Mouse (Mus musculus) intestine, embryonic 14.5 days (tissue): ENCODE results near the gene Iqschfp. TPM values are rescaled to one million over a fixed set of nuclear protein-coding genes. Genes with fewer than 3 reads are reported as not detected.

Experiments used
- ATAC-seq: fragments of 200-750 bp; cut with Nextera tagmentation; replicated peaks from 2 replicates; pipeline ENCODE4 v1.8.0; 2017; ENCODE audit warnings: low read depth, moderate number of reproducible peaks, moderate TSS enrichment, moderate library complexity; ENCODE audit not compliant: low FRiP score, low TSS enrichment
- DNase-seq: peaks from one replicate; pipeline ENCODE4 v3.0.0-alpha.2; 2018; ENCODE audit warnings: low spot score
- H3K27ac ChIP-seq: fragments of 300-500 bp; sonication (generic); 2 replicates; pipeline ENCODE4 v1.5.1; 2014; ENCODE audit warnings: low read depth, mild to moderate bottlenecking, control low read depth
- H3K27me3 ChIP-seq: fragments of 300-500 bp; sonication (generic); replicated peaks from 2 replicates; pipeline ENCODE4 v1.6.1; 2014; ENCODE audit warnings: low read length, control low read depth; ENCODE audit not compliant: control insufficient read depth, insufficient read depth
- H3K36me3 ChIP-seq: fragments of 300-500 bp; sonication (generic); 2 replicates; pipeline ENCODE4 v1.6.1; 2014; ENCODE audit warnings: low read length, control low read depth; ENCODE audit not compliant: control insufficient read depth, insufficient read depth
- H3K4me1 ChIP-seq: fragments of 300-500 bp; sonication (generic); replicated peaks from 2 replicates; pipeline ENCODE4 v1.6.1; 2014; ENCODE audit warnings: low read length, control low read depth, mixed read lengths; ENCODE audit not compliant: control insufficient read depth, insufficient read depth
- H3K4me2 ChIP-seq: fragments of 300-500 bp; sonication (generic); 2 replicates; pipeline ENCODE4 v1.6.1; 2014; ENCODE audit warnings: low read length
- H3K4me3 ChIP-seq: fragments of 300-500 bp; sonication (generic); 2 replicates; pipeline ENCODE4 v1.5.1; 2014; ENCODE audit warnings: low read depth, low read length, control low read depth, mixed read lengths
- H3K9ac ChIP-seq: fragments of 300-500 bp; sonication (generic); 2 replicates; pipeline ENCODE4 v1.6.1; 2014; ENCODE audit warnings: mild to moderate bottlenecking, low read length
- H3K9me3 ChIP-seq: fragments of 300-500 bp; sonication (generic); 2 replicates; pipeline ENCODE4 v1.6.1; 2016; ENCODE audit warnings: low read length, control low read depth; ENCODE audit not compliant: control insufficient read depth
- WGBS: fragments of 180-500 bp; shearing (Covaris S2); extraction: QIAGEN DNeasy Blood & Tissue Kit; methylation state at CpG from one replicate; pipeline ENCODE4 v1.1.7; 2014; 5-methylcytosine and 5-hydroxymethylcytosine counted together
- polyA plus RNA-seq: library from polyadenylated mRNA; unstranded; fragments of >200 nt; fragmentation: Nextera tagmentation; extraction: Ambion mirVana; gene quantifications from 2 replicates; pipeline ENCODE4 v1.2.1, GENCODE M21; 2014

The Iqschfp gene
- polyA plus RNA-seq, 1 experiment from 2014 or later = not detected

GRCm38 (mm10) chr3:67892768-67893167, 736 bp downstream of the Iqschfp start:
- H3K27me3 ChIP-seq = no peaks in the 10 kb centered on the region
- no peak for DNase-seq
- H3K4me3 ChIP-seq = no peak overlapping the region
- no peaks in the 10 kb centered on the region for H3K9me3 ChIP-seq
- 81% methylated on average over 10 of the region's 10 CpGs for whole genome bisulfite sequencing
- no peak for ATAC-seq
- H3K27ac ChIP-seq = no peak overlapping the region
- H3K4me2 ChIP-seq = no peak overlapping the region
- H3K4me1 ChIP-seq = no peaks in the 10 kb centered on the region
- no peaks in the 10 kb centered on the region for H3K36me3 ChIP-seq
- H3K9ac ChIP-seq = no peak overlapping the region

GRCm38 (mm10) chr3:67902517-67902916, 10.5 kb downstream of the Iqschfp start:
- ATAC-seq = no peak
- no peaks in the 10 kb centered on the region for H3K36me3 ChIP-seq
- no peak overlapping the region for H3K27ac ChIP-seq
- 82% methylated on average over 4 of the region's 4 CpGs for WGBS
- no peaks in the 10 kb centered on the region for H3K4me1 ChIP-seq
- no peak overlapping the region for H3K4me3 ChIP-seq
- no peak overlapping the region for H3K4me2 ChIP-seq
- H3K9me3 ChIP-seq = no peaks in the 10 kb centered on the region
- H3K9ac ChIP-seq = no peak overlapping the region
- no peak for DNase-seq
- H3K27me3 ChIP-seq = no peaks in the 10 kb centered on the region

DNA sequence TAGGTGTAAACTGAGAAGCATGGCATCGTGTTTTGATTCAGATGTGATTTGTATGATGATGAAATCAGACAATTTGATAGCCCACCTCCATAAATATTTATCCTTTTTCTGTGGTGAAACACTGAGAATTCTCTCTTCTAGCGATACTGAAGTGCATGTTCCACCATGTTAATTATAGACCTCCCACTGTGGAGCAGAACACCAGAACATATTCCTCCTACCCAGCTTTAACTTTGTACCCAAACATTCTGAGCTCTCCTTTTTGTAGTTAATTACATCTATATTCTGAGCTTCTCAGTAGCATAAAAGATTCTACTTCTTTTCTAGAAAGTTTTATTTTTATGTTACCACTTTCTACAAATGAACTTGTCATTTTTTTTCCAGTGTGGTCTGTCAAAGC, 16.6 kb downstream of the Iqschfp start:
- Histone ChIP-seq H3K27me3 (no peaks in the 10 kb centered on the region), H3K9ac (no peak overlapping the region), H3K4me2 (no peak overlapping the region), H3K4me1 (no peaks in the 10 kb centered on the region), H3K4me3 (no peak overlapping the region), H3K9me3 (no peaks in the 10 kb centered on the region), H3K36me3 (no peaks in the 10 kb centered on the region), H3K27ac (no peak overlapping the region)
- ATAC-seq (no peak), DNase-seq (no peak)
- WGBS = 86% methylated on average over 2 of the region's 2 CpGs

DNA sequence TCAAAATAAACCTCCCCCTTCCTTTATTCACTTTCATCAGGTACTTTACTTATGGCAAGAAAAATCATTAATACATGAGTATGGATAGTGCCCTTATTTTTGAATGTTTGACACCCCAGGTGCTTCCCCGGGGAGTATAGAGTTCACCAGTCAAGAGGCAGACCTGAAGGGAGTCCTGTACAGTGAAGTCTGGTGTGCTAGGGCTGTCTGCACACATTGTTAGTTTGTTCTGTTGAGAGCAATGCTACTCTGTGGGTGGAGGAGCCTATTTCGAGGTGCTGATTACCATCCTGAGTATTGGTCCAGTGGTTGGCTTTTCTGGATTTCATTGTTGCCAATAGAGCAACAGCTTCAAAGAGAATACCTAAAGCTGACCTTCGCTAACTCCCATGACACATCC, 26.1 kb downstream of the Iqschfp start:
- ATAC-seq (no peak), DNase-seq (no peak)
- WGBS = 93% methylated on average over 3 of the region's 3 CpGs
- Histone ChIP-seq H3K36me3 (no peaks in the 10 kb centered on the region), H3K27me3 (no peaks in the 10 kb centered on the region), H3K4me1 (no peaks in the 10 kb centered on the region), H3K4me3 (no peak overlapping the region), H3K9me3 (no peaks in the 10 kb centered on the region), H3K27ac (no peak overlapping the region), H3K4me2 (no peak overlapping the region), H3K9ac (no peak overlapping the region)

GRCm38 (mm10) chr3:67918634-67919259, 26.7 kb downstream of the Iqschfp start:
- Histone ChIP-seq H3K36me3 (no peaks in the 10 kb centered on the region), H3K9ac (no peak overlapping the region), H3K9me3 (no peaks in the 10 kb centered on the region), H3K4me1 (no peaks in the 10 kb centered on the region), H3K4me2 (no peak overlapping the region), H3K27me3 (no peaks in the 10 kb centered on the region), H3K27ac (no peak overlapping the region), H3K4me3 (no peak overlapping the region)
- DNase-seq (no peak), ATAC-seq (no peak)
- 66% methylated on average over 8 of the region's 8 CpGs for WGBS

DNA sequence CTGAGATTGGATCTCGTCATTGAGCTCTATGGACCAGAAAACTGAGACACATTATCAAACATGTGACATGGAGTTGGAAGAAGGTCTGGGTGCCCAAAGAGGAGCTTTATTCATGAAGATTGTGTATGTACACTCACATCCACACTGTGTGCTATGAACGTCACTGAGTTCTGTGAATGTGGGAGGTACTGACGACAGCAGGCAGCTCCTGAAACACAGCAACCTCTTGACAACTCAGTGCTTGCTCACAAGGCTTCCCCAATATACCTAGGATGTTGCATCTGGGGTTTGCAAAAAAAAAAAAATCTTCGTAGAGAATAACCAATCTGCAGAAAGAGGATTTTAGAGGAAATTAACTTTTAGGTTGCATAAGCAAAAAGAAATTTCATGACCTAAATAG, 31.1 kb downstream of the Iqschfp start:
- ATAC-seq (no peak), DNase-seq (no peak)
- Histone ChIP-seq H3K4me2 (no peak overlapping the region), H3K27ac (no peak overlapping the region), H3K27me3 (no peaks in the 10 kb centered on the region), H3K9me3 (no peaks in the 10 kb centered on the region), H3K36me3 (no peaks in the 10 kb centered on the region), H3K4me1 (no peaks in the 10 kb centered on the region), H3K9ac (no peak overlapping the region), H3K4me3 (no peak overlapping the region)
- WGBS = 80% methylated on average over 4 of the region's 4 CpGs

DNA sequence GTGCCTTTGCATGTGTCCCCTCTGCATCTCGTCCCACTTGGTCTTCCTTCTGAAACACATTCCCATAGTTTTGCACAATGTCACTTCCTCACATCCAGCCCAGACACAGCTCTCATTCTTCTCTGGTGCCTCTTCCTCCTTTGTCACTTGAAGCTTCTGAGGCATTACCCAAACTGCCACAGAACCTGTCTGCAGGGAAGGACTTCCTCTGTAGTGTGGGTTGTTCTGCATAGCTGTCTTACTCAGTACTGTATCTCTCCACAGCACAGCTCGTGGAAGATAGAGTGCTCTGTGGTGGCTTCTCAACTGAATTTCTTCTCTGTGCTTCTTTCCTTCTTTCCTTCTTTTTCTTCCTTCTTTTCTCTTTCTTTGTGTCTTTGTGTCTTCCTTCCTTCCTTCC, 33.4 kb downstream of the Iqschfp start:
- DNase-seq (no peak), ATAC-seq (no peak)
- Histone ChIP-seq H3K9me3 (no peaks in the 10 kb centered on the region), H3K4me3 (no peak overlapping the region), H3K36me3 (no peaks in the 10 kb centered on the region), H3K4me1 (no peaks in the 10 kb centered on the region), H3K27ac (no peak overlapping the region), H3K9ac (no peak overlapping the region), H3K4me2 (no peak overlapping the region), H3K27me3 (no peaks in the 10 kb centered on the region)
- WGBS = 74% methylated on average over 2 of the region's 2 CpGs

- H3K27ac ChIP-seq = no peak overlapping the region
- H3K4me1 ChIP-seq = no peaks in the 10 kb centered on the region
- H3K4me3 ChIP-seq = no peak overlapping the region
- H3K9ac ChIP-seq = no peak overlapping the region
- H3K9me3 ChIP-seq = no peaks in the 10 kb centered on the region
- DNase-seq = no peak
- WGBS = 70% methylated on average over 10 of the region's 10 CpGs
- no peaks in the 10 kb centered on the region for H3K36me3 ChIP-seq
- no peaks in the 10 kb centered on the region for H3K27me3 ChIP-seq
- no peak for ATAC-seq
- H3K4me2 ChIP-seq = no peak overlapping the region
Observed at GRCm38 (mm10) chr3:67930424-67931133, 38.5 kb downstream of the Iqschfp start.

GRCm38 (mm10) chr3:67931181-67931580, 39.1 kb downstream of the Iqschfp start:
- no peak for ATAC-seq
- H3K9ac ChIP-seq = no peak overlapping the region
- H3K4me3 ChIP-seq = no peak overlapping the region
- no peaks in the 10 kb centered on the region for H3K27me3 ChIP-seq
- no peaks in the 10 kb centered on the region for H3K36me3 ChIP-seq
- 93% methylated on average over 8 of the region's 8 CpGs for WGBS
- H3K9me3 ChIP-seq = no peaks in the 10 kb centered on the region
- DNase-seq = no peak
- H3K4me2 ChIP-seq = no peak overlapping the region
- no peak overlapping the region for H3K27ac ChIP-seq
- H3K4me1 ChIP-seq = no peaks in the 10 kb centered on the region
